Mouse (Mus musculus) erythroblast, embryonic 14.5 days (primary cell): ENCODE measurements around the gene Urb1.
"Not testable (repeated sequence)": the region's sequence is repeated elsewhere in the genome, so short reads cannot be mapped to it uniquely, and the experiment has no call there.

Source experiments
- GATA1 ChIP-seq: IDR thresholded peaks from 2 replicates; pipeline ENCODE4 v1.6.1; 2012; ENCODE audit warnings: low read length, inconsistent platforms, mixed read lengths
- TAL1 ChIP-seq: IDR thresholded peaks from 3 replicates; pipeline ENCODE4 v1.6.1; 2012; ENCODE audit warnings: low read length, inconsistent platforms, mixed read lengths

DNA sequence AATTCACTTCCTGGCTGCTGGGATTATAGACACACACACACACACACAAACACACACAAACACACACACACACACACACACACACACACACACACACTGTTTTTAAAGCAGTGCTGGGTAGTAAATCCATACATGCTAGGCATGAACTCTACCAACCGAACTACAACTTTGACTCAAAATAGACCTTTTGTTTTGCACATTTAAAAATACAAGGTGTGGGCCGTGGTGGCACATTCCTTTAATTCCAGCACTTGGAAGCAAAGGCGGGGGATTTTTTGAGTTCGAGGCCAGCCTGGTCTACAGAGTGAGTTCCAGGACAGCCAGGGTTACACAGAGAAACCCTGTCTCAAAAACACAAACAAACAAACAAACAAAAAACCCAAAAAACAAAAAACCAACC lies 13.8 kb upstream of the Urb1 start:
- not testable (repeated sequence) for TF ChIP-seq GATA1, TAL1
